Mouse (Mus musculus) neural tube, embryonic 11.5 days (tissue): ENCODE measurements around the gene Gnaq. TPM values are rescaled to one million over a fixed set of nuclear protein-coding genes. Genes with fewer than 3 reads are reported as not detected.
A peak's percentile ranks its signal among the peaks of the same experiment; 100 is the strongest.

ENCODE experiments used
- ATAC-seq: fragments of 200-750 bp; cut with Nextera tagmentation; 2 replicates; pipeline ENCODE4 v1.8.0; 2017; ENCODE audit warnings: moderate number of reproducible peaks, mild to moderate bottlenecking, moderate TSS enrichment, moderate library complexity; ENCODE audit not compliant: insufficient read depth, low FRiP score, low TSS enrichment
- DNase-seq: peaks from one replicate; pipeline ENCODE4 v3.0.0-alpha.2; 2015; ENCODE audit warnings: low spot score
- H3K27ac ChIP-seq: fragments of 300-500 bp; sonication (generic); 2 replicates; pipeline ENCODE4 v1.5.1; 2014; ENCODE audit warnings: low read depth, mild to moderate bottlenecking, low read length
- H3K27me3 ChIP-seq: fragments of 300-500 bp; sonication (generic); 2 replicates; pipeline ENCODE4 v1.6.1; 2014; ENCODE audit warnings: mild to moderate bottlenecking, low read length, mixed read lengths; ENCODE audit not compliant: control insufficient read depth, insufficient read depth
- H3K36me3 ChIP-seq: fragments of 300-500 bp; sonication (generic); 2 replicates; pipeline ENCODE4 v1.6.1; 2014; ENCODE audit warnings: mild to moderate bottlenecking, low read length, moderate library complexity, mixed read lengths; ENCODE audit not compliant: control insufficient read depth, insufficient read depth
- H3K4me1 ChIP-seq: fragments of 300-500 bp; sonication (generic); 2 replicates; pipeline ENCODE4 v1.6.1; 2014; ENCODE audit warnings: low read length, mixed read lengths; ENCODE audit not compliant: control insufficient read depth, insufficient read depth
- H3K4me2 ChIP-seq: fragments of 300-500 bp; sonication (generic); 2 replicates; pipeline ENCODE4 v1.6.1; 2014; ENCODE audit warnings: low read depth, mild to moderate bottlenecking, moderate library complexity
- H3K4me3 ChIP-seq: fragments of 300-500 bp; sonication (generic); 2 replicates; pipeline ENCODE4 v1.5.1; 2014; ENCODE audit warnings: low read depth, low read length
- H3K9ac ChIP-seq: fragments of 300-500 bp; sonication (generic); 2 replicates; pipeline ENCODE4 v1.6.1; 2014; ENCODE audit warnings: mild to moderate bottlenecking, low read length
- H3K9me3 ChIP-seq: fragments of 300-500 bp; sonication (generic); 2 replicates; pipeline ENCODE4 v1.6.1; 2016; ENCODE audit warnings: low read length; ENCODE audit not compliant: control insufficient read depth
- WGBS: fragments of 180-500 bp; shearing (Covaris S2); extraction: QIAGEN DNeasy Blood & Tissue Kit; methylation state at CpG from one replicate; pipeline ENCODE4 v1.1.7; 2014; 5-methylcytosine and 5-hydroxymethylcytosine counted together
- microRNA-seq: library from miRNA; unstranded; fragments of <30 nt; microRNA quantifications from one replicate; pipeline ENCODE4, GENCODE M21; 2016
- polyA plus RNA-seq: library from polyadenylated mRNA; unstranded; fragments of >200 nt; fragmentation: Nextera tagmentation; extraction: Ambion mirVana; gene quantifications from 2 replicates; pipeline ENCODE4 v1.2.1, GENCODE M21; 2014

The Gnaq gene
- polyA plus RNA-seq, 1 experiment from 2014 or later: 26.5 TPM

DNA sequence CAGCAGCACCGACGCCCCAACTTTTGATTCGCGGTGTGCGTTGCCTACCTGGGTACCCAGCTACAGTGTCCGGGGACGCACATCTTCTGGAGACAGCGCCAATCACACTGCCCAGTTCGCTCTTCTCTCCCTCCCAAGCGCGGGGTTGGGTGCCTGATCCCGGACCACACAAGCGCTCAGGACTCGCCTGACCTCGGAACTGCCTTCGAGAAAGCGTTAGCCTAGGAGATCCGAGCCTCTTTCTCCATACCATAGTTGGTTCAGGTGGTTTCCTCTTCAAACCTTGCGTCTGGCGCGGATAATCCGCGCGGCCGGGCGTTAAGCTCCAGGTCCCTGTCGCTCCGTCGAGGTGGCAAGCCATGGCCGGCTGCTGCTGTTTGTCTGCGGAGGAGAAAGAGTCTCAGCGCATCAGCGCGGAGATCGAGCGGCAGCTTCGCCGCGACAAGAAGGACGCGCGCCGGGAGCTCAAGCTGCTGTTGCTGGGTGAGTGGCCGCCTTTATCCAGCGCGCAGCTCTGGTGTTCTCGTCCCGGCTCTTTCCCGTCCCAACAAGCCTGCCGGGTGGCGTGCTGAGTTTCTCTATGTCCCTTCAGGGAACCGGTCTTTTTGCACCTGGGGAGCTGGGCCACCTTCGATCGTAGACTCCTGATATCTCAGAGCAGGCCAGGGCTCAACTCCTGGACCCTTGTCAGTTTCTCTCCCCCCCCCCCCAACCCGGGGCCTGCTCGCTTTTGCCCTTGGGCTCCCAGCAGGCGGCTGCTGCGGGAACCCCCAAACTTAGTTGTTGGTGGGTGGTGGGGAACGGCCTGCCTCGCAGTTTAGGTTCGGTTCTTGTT, 303.9 kb downstream of the Gnaq start:
- peak overlapping the region; percentile 41 for H3K9ac ChIP-seq
- peak overlapping the region; percentile 64 for H3K4me2 ChIP-seq
- H3K4me3 ChIP-seq: peak overlapping the region; percentile 35
- H3K36me3 ChIP-seq: no peaks in the 10 kb centered on the region
- H3K9me3 ChIP-seq: no peaks in the 10 kb centered on the region
- peaks cover 26% of the 10 kb centered on the region for H3K27me3 ChIP-seq
- H3K4me1 ChIP-seq: peaks cover 23% of the 10 kb centered on the region; the same call in 1 of the 2 replicates
- ATAC-seq (no peak), DNase-seq (peak; percentile 51)
- 1% methylated on average over 58 of the region's 61 CpGs for WGBS
- no peak overlapping the region for H3K27ac ChIP-seq

Small RNA genes lying within 50 kb of the gene (microRNA-seq; reads per million reads assigned to microRNA genes)
- not detected for gene Mir496b

Other genes starting within 250 kb of the Gnaq start
- gene Psat1, start 185.5 kb upstream of the Gnaq start, polyA plus RNA-seq: 112 and 115 TPM in 2 replicates
- 50.9 and 54.8 TPM in 2 replicates for gene Cep78, start 147.8 kb upstream of the Gnaq start, polyA plus RNA-seq